Mouse (Mus musculus) heart, adult 9 months (tissue): ENCODE results near the gene Cep55.

Source experiments
- DNase-seq, 2 experiments: peaks; one replicate each; pipeline ENCODE4 v3.0.0; 2022; ENCODE audit warnings: low spot score in 2 of 2

The Cep55 gene

DNA sequence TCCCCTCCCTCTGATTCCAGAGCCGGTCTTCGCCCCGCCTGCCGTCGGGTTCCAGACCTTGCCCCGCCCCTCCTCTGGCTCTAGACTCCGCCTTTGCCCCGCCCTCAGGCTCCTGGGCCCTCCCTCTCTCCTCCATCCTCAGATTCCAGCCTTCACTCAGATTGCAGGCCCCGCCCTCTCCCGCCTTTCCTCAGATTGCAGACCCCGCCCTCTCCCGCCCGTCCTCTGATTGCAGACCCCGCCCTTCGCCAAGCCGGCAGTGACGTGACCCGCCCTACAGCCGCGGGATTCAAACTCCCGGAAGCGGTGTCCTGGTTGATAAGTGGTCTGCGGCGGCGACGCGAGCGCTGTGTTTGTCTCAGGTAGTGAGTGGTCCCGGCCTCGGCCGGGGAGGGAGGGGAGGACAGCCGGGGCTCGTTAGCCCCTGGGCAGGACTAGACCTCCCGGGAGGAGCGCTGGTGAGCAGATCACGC lies at the start of gene Cep55:
Cep55 (plus strand) TSS at position 292 of the 473 bp plus-strand sequence.
- DNase-seq: peak; percentile 90 to 95

DNA sequence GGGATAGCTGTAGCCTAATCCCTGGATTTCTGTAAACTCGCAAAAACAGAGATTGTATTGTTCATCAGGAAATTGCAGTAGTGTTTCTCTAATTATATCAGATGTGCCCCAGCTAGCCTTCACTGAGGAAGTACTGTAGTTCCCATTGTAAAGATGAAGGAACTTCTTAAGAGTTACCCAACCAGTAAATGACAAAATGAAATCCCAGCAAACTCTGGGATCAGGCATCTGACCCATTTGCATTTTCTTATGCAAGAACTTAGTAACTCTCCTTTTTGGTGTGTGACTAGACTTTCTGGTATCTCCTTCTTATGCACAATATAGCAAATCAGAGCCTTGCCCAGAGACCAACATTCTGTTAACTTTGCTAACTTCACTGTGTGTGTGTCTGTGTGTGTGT lies 43.4 kb upstream of the Cep55 start:
- DNase-seq: no peak

DNA sequence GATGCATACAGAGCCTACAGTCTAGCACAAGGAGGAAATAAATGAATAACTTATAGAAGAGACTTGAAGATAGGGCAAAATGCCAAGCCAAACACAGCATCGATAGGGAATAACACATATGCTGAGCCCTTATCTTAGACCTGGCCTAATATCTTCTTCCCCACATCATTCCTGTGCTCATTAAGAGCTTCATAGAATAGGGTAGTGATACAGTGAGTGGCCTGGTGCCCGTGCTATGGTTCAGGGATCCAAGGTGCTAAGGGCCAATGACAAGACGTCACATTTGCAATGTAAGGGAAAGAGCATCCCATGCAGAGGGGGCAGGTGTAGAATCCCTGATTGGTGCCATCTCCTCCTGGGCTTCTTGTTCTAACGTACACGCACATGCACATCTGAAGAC lies 40.4 kb upstream of the Cep55 start:
- no peak for DNase-seq

DNA sequence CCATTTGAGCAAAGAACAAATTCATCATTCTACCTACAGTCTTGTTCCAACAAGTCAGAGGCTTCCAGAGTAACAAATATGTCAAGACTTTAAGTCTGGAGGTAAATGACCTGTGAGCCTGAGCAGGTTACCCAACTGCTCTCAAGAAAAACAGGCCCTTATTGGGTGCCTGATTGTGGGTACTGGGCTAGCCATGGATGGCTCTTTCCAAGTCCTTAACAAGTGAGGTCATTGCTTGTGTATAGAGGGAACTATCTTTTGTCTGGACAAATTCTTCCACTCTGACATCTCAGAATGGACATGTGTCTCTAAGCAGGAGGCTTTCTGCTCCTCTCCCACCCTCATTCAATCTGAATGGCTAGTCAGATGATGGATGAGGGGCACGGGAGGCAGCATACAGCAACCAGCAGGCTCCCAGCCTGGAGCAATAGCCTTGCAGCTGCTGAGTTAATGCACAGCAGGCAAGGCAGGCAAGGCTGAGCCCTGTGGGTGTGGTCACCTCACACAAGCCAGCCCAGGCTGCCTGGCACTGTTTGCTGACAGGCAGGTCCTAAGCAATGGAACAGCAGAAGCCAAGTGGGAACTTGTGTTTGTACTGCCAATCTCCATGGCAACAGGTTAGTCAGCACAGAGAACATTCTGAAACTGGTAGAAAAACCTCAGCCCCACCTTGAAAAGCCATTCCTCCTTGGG lies 39.5 kb upstream of the Cep55 start:
- DNase-seq: peak; percentile 72 to 74

DNA sequence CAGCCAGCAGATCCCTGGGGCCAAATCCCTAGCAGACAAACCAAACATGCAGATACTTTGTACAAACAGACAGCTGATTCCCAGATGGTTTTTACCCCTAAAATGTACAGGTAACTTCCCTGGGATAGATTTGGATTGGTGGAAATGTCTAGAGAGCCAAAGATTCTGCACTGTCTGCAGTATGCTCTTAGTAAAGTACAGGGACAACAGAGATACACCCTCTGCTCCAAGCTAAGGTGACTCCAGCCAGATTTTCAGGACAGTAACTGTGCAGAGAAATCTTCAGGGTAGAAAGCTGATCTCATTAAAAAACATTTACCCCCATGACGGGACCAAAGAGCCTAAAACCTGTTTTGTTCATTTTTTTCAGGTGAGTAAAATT lies 38.9 kb upstream of the Cep55 start:
- no peak for DNase-seq

DNA sequence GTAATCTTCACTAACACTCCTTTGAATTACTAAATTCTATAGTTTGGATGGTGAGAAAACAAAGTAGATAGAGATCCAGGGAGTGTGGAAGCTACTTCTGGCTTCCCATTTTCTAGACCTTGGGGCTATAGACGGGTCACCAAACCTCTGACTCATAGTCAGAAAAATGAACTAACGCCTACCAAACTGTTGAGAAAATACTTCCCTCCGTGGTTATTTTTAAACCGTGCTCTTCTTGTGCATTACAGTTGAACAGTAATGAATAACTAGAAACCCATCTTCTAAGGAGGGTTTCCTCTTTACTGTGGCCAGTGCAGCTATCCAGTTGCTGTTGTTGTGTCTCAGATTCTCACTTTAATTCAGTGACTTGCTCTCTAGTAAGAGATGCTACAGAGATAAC lies 32.1 kb upstream of the Cep55 start:
- DNase-seq: peak; percentile 25 to 26

DNA sequence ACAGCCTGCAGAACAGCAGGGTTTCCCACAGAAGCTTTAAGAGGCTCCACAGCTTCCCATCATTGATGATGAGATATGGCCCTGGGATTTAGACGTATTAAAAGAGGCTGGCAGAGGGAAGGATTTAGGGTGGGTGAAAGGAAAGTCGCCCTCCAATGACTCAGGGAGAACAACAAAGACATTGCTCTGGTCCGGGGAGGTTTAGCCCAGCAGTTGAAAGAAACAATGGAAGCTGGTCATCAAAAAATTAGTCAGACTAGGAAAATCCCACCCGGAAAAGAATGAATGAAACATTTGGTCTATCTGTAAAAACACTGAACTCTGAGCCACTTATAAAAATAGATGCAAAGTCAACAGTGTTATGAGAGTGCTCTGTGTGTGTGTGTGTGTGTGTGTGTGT lies 31.2 kb upstream of the Cep55 start:
- no peak for DNase-seq

DNA sequence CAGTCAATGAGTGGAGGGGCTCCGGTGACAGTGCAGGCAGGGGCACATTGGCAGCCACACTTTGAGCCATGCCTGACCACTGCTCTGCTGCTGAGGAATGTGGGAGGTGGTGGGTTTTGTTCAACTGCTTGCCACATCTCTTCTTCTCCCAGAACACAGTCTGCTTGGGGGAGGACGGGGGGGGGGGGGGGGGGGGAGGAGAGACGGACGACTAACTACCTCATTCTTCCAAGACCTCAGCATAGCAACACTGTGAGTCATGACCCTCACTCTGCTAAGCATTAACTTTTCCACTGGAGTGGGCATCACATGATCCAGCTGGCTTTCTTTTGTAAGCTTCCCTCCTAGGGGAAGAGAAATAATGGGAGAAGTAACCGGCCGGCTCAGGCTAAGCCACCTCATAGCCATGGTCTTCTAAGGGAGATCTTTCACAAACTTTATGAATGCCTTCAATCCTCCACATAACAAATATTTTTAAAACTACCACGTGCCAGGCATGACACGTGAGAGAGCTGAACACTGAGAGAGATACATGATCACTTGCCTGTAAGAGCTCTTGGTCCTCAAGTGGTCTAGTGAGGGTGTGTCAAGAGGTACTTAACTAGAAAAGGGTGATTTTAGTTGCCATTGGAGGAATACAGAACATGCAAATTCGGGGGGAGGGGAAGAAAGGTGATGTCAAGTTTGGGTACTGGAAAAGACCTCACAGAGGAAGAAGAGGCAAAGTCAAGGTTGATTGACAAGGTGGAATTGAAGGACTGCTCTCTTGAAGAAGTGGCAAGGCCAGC lies 29.4 kb upstream of the Cep55 start:
- DNase-seq: peak; percentile 67 to 75

DNA sequence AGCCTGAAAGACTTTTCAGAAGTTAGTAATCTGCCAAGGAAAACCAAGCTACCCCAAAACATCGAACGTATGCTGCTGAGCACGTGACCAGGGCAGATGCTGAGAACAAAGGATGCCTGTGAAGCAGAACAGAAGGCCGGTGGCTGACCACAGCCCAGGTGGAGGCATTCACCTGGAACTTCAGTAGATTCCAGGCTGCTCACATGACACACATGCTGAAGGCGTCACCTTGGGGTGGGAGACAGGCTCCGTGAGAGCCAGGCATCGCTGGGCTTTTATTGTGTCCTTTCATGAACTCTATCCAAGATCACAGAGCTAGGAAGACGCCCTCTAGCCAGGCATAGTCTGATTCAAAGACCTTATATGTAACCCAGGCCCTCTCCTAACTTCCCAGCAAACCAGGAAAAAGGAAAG lies 28.6 kb upstream of the Cep55 start:
- DNase-seq: peak; percentile 18 to 29

DNA sequence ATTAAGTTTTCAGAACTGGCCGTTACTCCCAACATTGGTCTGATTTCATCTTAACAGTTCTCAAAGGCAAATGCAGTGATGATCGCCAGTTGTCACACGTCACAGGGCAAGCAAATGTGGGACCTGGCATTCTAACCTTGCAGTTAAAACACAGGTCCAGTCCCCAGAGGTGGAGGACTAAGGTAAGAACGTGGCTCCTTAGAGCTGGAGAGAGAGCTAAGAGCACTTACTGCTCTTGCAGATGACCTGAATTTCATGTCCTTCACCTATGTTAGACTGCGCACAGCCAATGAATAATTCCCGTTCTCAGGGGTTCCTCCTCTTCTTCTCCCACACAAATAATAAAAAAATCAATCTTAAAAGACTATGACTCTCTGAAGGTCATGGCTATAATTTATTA lies 27.4 kb upstream of the Cep55 start:
- DNase-seq: no peak

DNA sequence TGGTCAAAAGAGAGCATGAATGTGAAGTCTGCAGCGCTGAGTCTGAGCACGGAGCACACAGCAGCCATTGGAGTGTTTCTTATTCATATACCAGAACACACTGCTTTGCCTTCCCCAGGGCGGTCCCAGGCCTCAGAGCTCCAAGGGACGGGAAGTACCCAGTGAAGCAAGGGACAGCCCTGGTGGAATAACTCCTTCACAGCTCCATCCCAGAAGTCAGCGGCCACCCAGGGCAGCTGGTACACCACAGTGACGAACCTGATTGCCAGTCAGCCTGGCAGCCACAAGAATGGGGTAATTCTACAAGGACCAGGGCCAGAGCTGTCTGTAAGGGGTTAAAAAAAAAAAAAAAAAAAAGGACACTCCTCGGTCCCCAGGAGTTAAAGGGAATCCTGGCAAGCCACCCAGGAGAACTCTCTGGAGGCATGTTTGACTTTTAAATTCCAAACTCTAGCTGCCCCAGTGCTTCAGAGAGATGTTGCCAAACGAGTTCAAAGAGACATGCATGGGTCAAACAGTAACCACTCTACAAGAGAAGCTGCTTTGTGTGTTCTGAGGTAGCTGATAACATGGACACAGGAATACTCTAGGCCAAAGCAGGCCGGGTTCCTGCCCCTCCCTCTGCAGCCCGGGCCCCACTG lies 26.8 kb upstream of the Cep55 start:
- peak; percentile 43 to 54 for DNase-seq

DNA sequence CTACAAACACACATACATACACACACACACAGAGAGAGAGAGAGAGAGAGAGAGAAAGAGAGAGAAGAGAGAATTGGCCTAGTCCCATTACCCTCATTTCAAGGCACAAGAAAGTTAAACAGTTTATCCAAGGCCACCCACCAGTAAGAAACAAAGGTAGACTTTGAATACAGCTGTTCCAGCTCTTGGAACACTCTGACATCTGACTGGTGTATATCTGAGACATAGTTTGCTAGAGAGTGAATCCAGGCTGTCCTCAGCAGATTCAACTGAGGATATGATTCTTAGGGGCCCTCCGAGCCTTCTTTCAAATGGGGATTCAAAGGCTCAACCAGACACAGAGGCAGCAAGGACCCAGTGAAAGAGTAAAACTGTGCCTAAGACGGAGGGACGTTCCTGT lies 25.5 kb upstream of the Cep55 start:
- no peak for DNase-seq

DNA sequence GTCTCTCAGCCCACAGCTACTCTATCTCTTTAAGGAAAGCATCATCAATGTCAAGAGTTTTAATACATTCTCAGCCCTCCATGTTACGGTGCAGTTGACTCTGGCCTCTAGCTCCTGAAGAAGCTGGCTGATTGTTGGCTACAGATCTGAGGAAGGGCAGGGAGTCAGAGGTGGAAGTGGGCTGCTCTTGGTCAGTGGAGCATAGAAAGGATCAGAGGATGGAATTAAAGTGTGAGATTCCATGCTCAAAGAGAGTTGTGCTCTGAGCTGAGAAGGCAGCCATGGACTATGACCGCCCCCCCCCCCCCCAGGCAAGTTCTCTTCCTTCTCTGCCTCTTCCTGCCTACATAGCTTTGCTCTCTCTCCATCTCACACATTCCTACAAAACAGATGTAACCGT lies 24.9 kb upstream of the Cep55 start:
- no peak for DNase-seq

DNA sequence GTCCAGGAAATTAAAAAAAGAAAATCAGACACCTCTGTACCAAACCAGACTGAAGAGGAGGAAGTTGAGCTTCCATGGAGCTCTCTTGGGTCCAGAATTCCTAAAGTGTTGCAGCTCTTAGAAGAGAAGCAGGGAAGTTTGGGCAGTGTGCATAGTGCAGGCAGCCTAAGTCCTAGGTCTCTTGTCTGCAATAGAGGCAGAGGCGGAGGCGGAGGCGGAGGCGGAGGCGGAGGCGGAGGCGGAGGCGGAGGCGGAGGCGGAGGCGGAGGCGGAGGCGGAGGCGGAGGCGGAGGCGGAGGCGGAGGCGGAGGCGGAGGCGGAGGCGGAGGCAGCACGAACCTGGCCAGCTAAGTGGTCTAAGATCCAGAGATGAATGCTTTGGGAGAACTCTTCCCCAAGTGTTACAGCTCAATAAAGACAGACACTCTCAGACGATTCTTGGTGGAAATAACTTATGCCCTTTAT lies 24.1 kb upstream of the Cep55 start:
- peak; percentile 46 to 59 for DNase-seq

DNA sequence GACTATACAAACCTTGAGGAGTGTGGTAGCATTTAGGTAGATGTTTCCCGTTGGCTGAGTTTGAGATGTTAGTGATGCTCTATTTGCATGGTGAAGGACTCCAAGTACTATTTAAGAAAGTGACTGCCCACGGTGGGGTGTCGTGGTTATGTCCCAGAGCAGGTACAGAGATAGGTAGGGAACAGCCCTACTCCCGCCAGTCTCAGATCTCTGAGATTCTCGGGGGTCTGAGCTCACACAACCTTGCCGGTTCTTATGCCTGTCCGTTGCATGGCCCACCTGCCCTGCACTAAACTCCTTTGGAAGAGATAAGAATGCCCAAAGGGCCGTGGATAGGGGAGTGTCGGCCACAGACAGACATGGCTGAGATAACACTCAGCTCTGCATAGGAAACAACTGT lies 23.7 kb upstream of the Cep55 start:
- DNase-seq: no peak

DNA sequence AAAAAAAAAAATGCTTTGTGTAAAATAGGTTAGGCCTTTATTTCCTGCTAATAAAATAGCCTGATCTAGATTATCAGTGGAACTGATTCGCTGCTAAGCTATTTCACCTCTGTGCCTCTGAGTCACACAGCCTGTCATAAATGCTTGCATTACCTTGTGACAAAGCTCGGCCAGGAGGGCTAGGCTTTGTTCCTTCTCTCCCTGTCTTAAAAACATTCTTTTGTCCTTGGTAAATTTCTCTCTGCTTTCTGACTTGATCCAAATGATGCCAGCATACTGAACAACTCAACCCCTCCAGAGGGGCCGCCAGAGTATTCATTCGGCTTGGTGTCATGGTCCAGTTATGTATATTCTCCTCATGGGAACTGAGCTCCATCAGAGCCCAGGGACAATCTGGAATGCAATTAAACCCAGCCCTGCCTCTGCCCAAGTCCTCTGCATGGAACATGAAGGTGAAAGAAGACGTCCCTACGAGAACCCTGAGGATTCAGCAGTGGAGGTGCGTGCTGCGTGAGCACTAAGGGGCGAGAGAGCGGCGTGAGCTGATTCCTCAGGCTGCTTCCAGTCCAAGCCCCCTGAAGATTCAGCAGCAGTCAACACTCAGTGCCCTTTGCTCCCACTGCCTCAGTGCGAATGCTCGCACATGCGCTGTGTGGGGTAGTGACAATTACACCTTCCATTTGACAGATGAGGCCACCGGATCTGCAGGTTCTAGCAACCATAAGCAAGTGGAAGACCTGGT lies 21.6 kb upstream of the Cep55 start:
- DNase-seq: no peak

DNA sequence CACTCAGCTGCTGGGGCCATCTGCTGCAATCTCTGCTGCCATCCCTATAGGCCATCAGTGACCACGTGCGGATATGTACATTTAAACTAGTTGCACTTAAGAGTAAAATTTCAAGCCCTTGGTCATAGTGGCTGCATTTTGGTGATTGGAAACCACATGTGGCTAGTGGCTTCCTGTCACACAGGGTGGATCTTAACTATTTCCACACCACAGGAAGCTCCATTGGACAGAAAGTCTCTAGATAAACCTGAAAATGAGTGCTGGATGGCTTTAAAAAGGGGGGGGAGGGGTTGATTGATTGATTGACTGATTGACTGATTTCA lies 21.1 kb upstream of the Cep55 start:
- no peak for DNase-seq

DNA sequence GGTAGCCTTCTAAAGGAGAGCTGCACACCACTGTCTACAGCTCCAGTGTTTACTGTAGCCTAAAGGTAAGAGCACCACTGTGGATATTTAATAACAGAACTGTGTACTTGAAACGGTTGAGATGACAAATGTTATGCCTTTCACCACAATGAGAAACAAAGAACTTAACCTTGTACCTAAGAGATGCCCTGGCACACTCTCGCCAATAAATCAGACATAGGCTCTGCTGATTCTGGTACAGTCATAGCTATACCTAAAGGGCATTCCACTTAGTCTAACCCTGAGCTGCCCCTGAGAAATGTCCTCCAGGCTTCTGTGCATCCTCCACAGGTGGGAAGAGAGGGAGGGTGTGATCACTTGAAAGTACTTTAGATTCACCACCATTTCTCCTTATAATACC lies 20.1 kb upstream of the Cep55 start:
- no peak for DNase-seq

DNA sequence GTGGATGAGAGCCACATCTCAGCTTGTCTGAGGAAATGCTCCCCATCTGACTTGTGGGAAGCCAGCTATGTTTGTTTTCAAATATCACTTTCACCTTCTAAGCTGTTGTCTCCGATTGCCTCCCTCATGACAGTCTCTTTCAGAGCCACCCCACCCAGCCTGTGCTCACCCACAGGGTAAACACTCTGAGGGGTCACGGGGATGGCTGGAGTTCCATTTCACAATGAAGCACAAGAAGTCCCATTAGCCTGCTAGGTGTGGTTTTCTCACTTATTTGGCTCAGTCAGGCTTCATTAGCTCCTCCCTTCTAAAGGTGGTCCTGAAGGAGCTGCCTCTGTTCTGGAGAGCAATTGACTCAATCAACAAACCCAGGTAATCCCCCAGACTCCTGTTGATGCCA lies 19.0 kb upstream of the Cep55 start:
- DNase-seq: no peak

DNA sequence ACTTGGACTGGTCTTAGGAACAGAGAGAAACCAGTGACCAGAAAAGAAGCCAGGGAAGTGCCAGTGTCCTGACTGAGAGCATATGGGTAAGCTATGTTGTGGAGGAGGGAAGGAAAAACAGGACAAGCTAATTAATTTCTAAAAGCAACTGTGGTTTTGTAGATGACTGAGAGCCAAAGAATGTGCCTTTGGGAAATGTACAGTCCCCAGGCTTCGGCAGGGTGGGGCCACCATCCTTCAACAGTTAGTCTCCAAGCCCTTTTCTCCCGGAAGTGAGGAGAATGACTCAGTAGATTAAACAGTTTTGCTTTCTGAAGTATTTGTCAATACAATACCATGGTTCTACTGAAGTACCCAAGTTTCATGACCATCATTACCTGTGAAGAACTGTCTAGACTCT lies 16.5 kb upstream of the Cep55 start:
- DNase-seq: peak in 1 of 2 experiments; percentile 65

DNA sequence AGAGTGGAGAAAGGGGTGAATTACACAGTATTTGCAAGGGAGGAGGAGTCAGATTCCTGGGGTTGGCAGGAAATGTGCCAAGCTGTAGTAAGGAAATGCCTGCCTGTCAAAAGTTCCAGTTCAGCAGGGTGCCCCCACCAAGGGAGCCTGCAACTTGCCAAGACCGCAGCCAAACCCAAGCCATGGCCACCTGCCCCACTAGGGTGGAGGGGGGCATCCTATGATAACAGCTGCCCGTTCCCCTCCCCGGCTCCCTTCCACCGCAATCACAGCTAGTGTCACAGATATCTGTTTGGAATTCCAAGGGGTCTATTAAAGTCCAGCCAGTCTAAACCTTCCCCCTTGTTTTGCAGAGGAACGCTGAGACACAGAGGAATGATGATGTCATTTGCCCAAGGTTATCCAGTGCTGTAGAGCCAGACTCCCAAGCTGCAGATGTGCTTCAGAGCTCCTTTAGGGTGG lies 12.5 kb upstream of the Cep55 start:
- peak in 1 of 2 experiments; percentile 41 for DNase-seq
